Mouse (Mus musculus): ENCODE measurements around the gene Olfr446.

The Olfr446 gene

DNA sequence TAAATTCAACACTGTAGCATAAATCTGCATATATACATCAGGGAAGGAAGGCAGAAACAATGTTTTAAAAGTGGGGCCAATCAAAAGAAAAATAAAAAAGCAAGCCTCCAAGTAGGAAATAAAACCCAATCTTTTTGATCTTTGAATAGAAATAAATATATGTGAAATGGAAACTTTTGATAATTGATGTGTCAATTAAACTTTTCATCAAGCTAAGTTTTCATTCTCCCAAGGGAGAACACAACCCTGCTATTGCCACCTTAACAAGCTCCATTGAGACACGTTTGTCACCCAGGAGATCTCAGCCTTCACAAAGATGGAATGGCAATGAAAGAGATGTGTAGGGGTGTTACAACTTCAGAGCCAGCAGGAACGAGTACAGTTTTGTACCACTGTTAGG lies at the start of gene Olfr446:
Gene Olfr446, plus strand, starts transcription at position 301 of the 400 bp plus-strand sequence.
- in situ Hi-C loops (cut with MboI; ENCODE audit: low sequenced_read_pairs): no loop called here

DNA sequence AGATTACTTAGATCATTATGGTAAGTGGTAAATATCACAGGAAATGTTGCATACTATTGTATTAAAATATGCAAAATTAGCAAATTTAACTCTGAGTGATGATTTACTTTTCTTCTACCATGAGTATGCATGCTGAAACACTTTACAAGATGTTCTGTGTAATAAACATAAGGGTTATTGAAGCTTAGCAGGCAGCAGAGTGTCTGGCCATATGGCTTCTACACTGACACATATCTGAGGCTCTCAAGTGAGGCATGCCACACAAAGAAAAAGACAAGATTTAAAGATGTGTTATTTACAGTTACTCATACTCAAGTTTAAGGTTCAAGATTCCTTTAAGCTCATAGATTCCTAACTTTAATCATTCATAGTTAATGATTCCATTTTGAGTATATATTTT lies 44.9 kb upstream of the Olfr446 start:
- in situ Hi-C loops (cut with MboI; ENCODE audit: low sequenced_read_pairs): no loop called here

DNA sequence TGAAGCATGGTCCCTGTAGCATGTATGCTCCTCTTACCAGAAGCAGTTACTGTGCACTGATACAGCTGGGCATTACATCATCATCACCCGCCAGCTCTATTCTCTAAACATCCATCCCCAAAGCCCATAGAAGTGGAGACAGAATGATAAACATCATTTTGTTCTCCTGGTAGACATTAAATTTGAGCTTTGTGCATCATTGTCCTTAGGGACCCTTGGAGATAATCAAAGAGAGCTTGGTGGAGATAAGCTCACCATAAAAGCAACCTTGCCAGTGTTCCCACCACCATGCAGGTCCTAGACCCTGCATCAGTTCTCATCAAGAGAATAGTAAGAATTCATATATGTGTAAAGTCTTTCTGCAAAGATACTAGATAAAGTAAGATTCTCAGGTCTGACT lies 31.0 kb upstream of the Olfr446 start, which contains the start of gene Olfr448:
Gene Olfr448, plus strand, starts transcription at position 301 of the 400 bp plus-strand sequence.
- in situ Hi-C loops (cut with MboI; ENCODE audit: low sequenced_read_pairs): no loop called here

DNA sequence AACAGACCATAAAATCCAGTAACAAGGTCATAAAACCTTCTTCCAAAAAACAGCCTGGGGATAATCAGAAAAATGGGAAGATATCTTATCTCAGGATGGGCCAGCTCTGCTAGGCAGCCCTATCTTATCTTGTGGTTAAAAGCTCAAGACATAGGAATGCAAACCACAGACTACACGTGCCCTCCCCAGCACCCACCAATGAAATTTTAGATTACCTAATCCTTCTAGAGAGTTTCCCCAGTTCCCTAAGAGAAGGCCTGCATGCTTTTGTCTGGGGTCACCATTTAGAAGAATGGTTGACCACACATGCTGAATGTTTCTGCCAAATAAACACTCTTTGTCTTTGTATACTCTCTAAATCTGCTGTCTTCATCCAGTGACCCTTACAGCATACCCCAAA lies 20.8 kb upstream of the Olfr446 start:
- in situ Hi-C loops (cut with MboI; ENCODE audit: low sequenced_read_pairs): no loop called here

DNA sequence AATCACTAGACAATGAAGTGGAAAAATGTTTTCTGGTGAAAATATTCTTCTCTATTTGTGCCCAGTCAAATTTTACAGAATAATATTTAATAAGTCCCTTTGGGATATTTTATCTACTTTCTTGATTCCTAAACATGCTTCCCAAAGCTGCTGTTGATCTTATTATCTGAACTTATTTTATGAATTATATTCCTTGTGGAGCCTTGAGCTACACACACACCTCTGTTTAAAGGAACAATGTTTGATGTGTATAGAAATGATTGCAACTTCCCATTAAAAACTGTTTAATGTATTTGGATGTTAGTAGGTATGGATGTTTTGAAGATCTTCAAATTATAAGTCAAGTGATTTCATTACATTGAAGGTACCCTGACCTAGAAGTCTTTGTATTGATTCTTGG lies 12.6 kb upstream of the Olfr446 start, which contains the start of gene Olfr447:
Gene Olfr447, plus strand, starts transcription at position 301 of the 400 bp plus-strand sequence.
- in situ Hi-C loops (cut with MboI; ENCODE audit: low sequenced_read_pairs): no loop called here

DNA sequence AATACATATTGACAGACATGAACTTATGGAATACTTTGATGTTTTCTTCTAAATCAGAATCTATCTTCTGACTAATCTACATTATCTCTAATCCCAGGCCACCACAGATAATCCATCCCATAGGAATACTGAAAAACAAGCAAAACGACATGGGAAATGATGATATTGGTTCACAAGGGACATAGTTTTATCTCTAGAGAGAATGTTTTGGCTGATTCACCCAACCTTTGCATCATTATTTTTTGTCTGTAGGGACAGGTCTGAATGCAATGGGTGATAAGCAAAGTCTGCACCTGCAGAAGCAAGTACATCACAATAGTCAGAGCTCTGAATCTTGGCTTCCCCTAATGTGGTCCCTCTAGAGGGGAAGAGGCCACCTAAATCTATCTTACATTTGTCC lies 27.6 kb downstream of the Olfr446 start, which contains the start of gene Olfr444:
Gene Olfr444, plus strand, starts transcription at position 301 of the 400 bp plus-strand sequence.
- in situ Hi-C loops (cut with MboI; ENCODE audit: low sequenced_read_pairs): no loop called here

DNA sequence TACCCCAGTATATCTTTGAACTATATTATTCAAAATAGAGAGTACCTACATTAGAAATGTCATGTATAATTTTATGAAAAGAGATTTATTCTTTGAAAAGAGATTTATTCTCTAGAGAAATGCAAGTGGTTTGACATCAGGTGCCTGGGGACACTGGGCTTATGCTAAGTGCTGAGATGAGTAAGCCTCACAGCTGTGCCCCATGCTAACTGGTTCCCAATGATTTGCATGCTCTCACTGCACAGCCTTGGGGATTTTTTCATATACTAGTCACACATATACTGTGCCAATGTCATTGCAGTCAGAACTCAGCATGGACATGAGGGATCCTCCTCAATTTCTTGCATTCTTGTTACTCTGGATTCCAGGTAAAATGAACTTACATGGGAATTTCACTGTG lies 59.2 kb downstream of the Olfr446 start:
- in situ Hi-C loops (cut with MboI; ENCODE audit: low sequenced_read_pairs): no loop called here

Data from CH12F3 (cell line).